Mouse (Mus musculus) heart, embryonic 16.5 days (tissue): ENCODE results near the gene Mpv17l. TPM values are rescaled to one million over a fixed set of nuclear protein-coding genes. Genes with fewer than 3 reads are reported as not detected.

ENCODE experiments used
- ATAC-seq: fragments of 200-750 bp; cut with Nextera tagmentation; replicated peaks from 2 replicates; pipeline ENCODE4 v1.8.0; 2017; ENCODE audit warnings: moderate number of reproducible peaks; ENCODE audit not compliant: insufficient read depth, low FRiP score; ENCODE audit errors: extremely low read depth
- H3K27ac ChIP-seq: fragments of 300-500 bp; sonication (generic); 2 replicates; pipeline ENCODE4 v1.5.1; 2014; ENCODE audit warnings: mild to moderate bottlenecking, low read length, control low read depth, moderate library complexity
- H3K27me3 ChIP-seq: fragments of 300-500 bp; sonication (generic); 2 replicates; pipeline ENCODE4 v1.6.1; 2014; ENCODE audit warnings: low read length, mixed read lengths; ENCODE audit not compliant: control insufficient read depth, insufficient read depth
- H3K36me3 ChIP-seq: fragments of 300-500 bp; sonication (generic); 2 replicates; pipeline ENCODE4 v1.6.1; 2014; ENCODE audit not compliant: control insufficient read depth, insufficient read depth
- H3K4me1 ChIP-seq: fragments of 300-500 bp; sonication (generic); 2 replicates; pipeline ENCODE4 v1.6.1; 2014; ENCODE audit warnings: low read length, mixed read lengths; ENCODE audit not compliant: control insufficient read depth, insufficient read depth
- H3K4me2 ChIP-seq: fragments of 300-500 bp; sonication (generic); 2 replicates; pipeline ENCODE4 v1.6.1; 2014; ENCODE audit warnings: low read depth, mild to moderate bottlenecking, control low read depth, low read length
- H3K4me3 ChIP-seq: fragments of 300-500 bp; sonication (generic); 2 replicates; pipeline ENCODE4 v1.5.1; 2014; ENCODE audit warnings: mild to moderate bottlenecking, control low read depth, low read length
- H3K9ac ChIP-seq: fragments of 300-500 bp; sonication (generic); 2 replicates; pipeline ENCODE4 v1.6.1; 2014; ENCODE audit warnings: low read length, control low read depth
- H3K9me3 ChIP-seq: fragments of 300-500 bp; sonication (generic); replicated peaks from 2 replicates; pipeline ENCODE4 v1.6.1; 2016; ENCODE audit warnings: low read length; ENCODE audit not compliant: control insufficient read depth
- WGBS: fragments of 180-500 bp; shearing (Covaris S2); extraction: QIAGEN DNeasy Blood & Tissue Kit; methylation state at CpG from one replicate; pipeline ENCODE4 v1.1.7; 2014; 5-methylcytosine and 5-hydroxymethylcytosine counted together
- polyA plus RNA-seq: library from polyadenylated mRNA; unstranded; fragments of >200 nt; fragmentation: Nextera tagmentation; extraction: Ambion mirVana; gene quantifications from 2 replicates; pipeline ENCODE4 v1.2.1, GENCODE M21; 2015

Gene Mpv17l
- polyA plus RNA-seq, 1 experiment from 2014 or later, result 2.3 TPM

GRCm38 (mm10) chr16:13892850-13893249 is 10.1 kb upstream of the Mpv17l start:
- no peak overlapping the region for H3K27ac ChIP-seq
- H3K9ac ChIP-seq, result no peak overlapping the region
- H3K4me2 ChIP-seq, result no peak overlapping the region
- no peaks in the 10 kb centered on the region for H3K9me3 ChIP-seq
- H3K36me3 ChIP-seq, result no peaks in the 10 kb centered on the region
- peaks cover 2% of the 10 kb centered on the region; the same call in 1 of the 2 replicates for H3K4me1 ChIP-seq
- ATAC-seq, result no peak
- H3K27me3 ChIP-seq, result no peaks in the 10 kb centered on the region
- no peak overlapping the region for H3K4me3 ChIP-seq

- H3K9me3 ChIP-seq, result no peaks in the 10 kb centered on the region
- H3K4me1 ChIP-seq, result peaks cover 2% of the 10 kb centered on the region; the same call in 1 of the 2 replicates
- no peaks in the 10 kb centered on the region for H3K36me3 ChIP-seq
- no peaks in the 10 kb centered on the region for H3K27me3 ChIP-seq
- H3K4me2 ChIP-seq, result no peak overlapping the region
- WGBS, result 82% methylated on average over 2 of the region's 2 CpGs
- H3K4me3 ChIP-seq, result no peak overlapping the region
- no peak overlapping the region for H3K9ac ChIP-seq
- ATAC-seq, result no peak
- no peak overlapping the region for H3K27ac ChIP-seq
Measured at GRCm38 (mm10) chr16:13894097-13894496, 8.9 kb upstream of the Mpv17l start.

DNA sequence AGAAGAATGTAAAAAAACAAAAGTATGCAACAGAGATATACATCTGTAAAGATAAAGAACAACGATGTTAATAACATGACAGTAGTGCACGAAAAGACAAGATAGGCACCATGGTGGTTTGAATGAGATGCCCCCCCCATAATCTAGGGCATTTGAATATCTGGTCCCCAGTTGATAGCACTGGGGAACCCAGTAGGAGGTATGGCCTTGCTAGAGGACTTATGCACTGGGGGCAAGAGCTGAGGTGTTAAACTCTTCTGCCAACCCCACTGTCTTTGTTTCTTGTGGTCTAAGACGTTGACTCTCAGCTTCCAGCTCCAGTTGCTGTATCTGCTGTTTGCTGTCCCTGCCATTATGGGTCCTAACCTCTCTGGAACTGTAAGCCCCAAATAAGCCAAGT is 7.2 kb upstream of the Mpv17l start:
- Histone ChIP-seq H3K4me1 (no peaks in the 10 kb centered on the region), H3K27ac (no peak overlapping the region), H3K9me3 (no peaks in the 10 kb centered on the region), H3K4me3 (no peak overlapping the region), H3K4me2 (no peak overlapping the region), H3K36me3 (no peaks in the 10 kb centered on the region), H3K9ac (no peak overlapping the region), H3K27me3 (no peaks in the 10 kb centered on the region)
- 87% methylated on average over 3 of the region's 3 CpGs for WGBS
- no peak for ATAC-seq

DNA sequence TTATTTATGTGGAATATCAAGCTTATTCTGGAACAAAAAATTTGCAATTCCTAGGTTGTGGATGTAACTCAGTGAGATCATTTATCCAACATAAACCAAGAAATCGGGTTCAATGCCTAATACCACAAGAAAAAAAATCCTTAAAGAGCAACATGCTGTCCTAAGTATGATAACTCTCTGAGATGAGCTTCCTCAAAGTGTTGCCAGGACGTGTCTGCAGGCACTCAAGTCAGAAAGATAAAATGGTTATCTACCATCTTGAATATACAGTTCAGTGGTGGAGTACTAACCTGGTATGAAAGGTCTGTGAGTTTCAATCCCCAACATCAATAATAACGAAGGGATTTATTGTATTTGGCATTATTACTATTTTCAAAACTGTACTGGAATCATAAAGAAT is 6.6 kb upstream of the Mpv17l start:
- H3K4me1 ChIP-seq, result no peaks in the 10 kb centered on the region
- no peak overlapping the region for H3K9ac ChIP-seq
- H3K36me3 ChIP-seq, result no peaks in the 10 kb centered on the region
- WGBS, result 73% methylated on average over 3 of the region's 3 CpGs
- no peak for ATAC-seq
- H3K27me3 ChIP-seq, result no peaks in the 10 kb centered on the region
- H3K4me3 ChIP-seq, result no peak overlapping the region
- no peak overlapping the region for H3K27ac ChIP-seq
- no peak overlapping the region for H3K4me2 ChIP-seq
- H3K9me3 ChIP-seq, result no peaks in the 10 kb centered on the region

DNA sequence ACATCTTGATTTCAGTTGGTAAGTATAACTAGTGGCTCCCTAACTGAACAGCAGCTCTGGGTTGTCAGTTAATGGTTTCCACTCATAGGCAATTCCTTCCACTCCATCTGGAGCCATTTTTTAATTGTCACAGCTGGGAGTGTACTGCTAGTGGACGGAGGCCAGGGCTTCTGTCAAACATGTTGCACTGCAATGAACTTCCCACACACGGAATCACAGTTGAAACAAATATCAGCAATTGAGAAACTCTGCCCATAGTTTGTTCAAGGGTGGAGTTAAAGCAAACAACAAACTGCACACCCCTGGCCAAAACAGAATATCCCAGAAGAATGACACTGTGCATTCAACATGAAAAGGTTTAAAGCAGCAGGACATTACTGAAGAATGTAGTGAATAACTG is 4.0 kb upstream of the Mpv17l start:
- H3K27ac ChIP-seq, result no peak overlapping the region
- 64% methylated on average over 2 of the region's 2 CpGs for WGBS
- no peak for ATAC-seq
- no peaks in the 10 kb centered on the region for H3K27me3 ChIP-seq
- no peaks in the 10 kb centered on the region for H3K9me3 ChIP-seq
- H3K4me1 ChIP-seq, result peaks cover 11% of the 10 kb centered on the region
- H3K36me3 ChIP-seq, result no peaks in the 10 kb centered on the region
- no peak overlapping the region for H3K4me3 ChIP-seq
- H3K4me2 ChIP-seq, result no peak overlapping the region
- no peak overlapping the region for H3K9ac ChIP-seq

DNA sequence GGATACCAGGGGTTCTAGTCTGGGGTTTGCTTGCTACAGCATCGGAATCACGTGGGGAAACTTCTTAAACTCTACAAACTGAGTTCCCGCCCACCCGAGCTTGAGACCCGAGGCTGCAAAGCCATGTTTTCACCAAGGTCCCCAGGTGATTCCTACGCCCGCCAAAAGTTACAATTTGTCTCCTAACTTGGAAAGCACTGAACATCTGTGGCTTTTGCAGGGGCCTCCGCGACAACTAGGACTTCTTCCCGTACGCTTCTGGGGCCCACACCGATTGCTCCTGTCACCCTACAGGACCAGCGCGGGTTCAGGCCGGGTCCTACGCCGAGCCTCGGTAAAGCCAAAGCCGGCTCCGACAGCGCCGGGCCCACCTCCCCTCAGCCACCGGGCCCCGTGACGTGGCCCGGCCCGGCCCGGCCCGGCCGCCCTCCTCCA is 547 bp upstream of the Mpv17l start:
- Histone ChIP-seq H3K4me3 (peak overlapping the region; percentile 78), H3K4me1 (peaks cover 11% of the 10 kb centered on the region), H3K27me3 (no peaks in the 10 kb centered on the region), H3K9me3 (no peaks in the 10 kb centered on the region), H3K27ac (peak overlapping the region; percentile 84), H3K4me2 (peak overlapping the region; percentile 68), H3K36me3 (no peaks in the 10 kb centered on the region), H3K9ac (peak overlapping the region; percentile 92)
- WGBS, result under 1% methylated on average over 30 of the region's 30 CpGs
- ATAC-seq, result no peak; the same call in 1 of the 2 replicates

DNA sequence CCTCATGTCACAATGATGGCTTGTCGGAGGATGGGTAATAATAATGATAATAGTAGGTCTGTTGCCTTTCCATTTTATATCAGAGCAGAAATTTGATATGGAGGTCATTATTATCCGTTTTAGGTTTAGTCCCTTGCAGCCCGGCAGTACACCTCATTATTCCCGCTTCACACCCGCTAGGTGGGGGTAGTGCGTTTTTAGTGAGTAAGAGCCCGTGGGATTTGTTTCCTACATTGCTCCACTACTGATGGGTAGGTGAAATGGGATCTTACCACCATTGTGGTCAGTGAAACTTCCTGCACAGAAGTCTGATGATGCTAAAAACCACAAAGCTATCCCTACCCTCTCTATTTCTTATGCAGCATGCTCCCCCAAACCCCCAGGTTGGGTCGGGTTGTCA is 527 bp downstream of the Mpv17l start:
- Histone ChIP-seq H3K27me3 (no peaks in the 10 kb centered on the region), H3K4me2 (peak overlapping the region; percentile 74), H3K9ac (peak overlapping the region; percentile 92), H3K9me3 (no peaks in the 10 kb centered on the region), H3K4me1 (peaks cover 11% of the 10 kb centered on the region), H3K4me3 (peak overlapping the region; percentile 78), H3K27ac (peak overlapping the region; percentile 84), H3K36me3 (no peaks in the 10 kb centered on the region)
- ATAC-seq, result peak; percentile 81
- 6% methylated on average over 8 of the region's 8 CpGs for WGBS

- H3K4me2 ChIP-seq, result no peak overlapping the region
- H3K36me3 ChIP-seq, result no peaks in the 10 kb centered on the region
- WGBS, result 81% methylated on average over 3 of the region's 3 CpGs
- peaks cover 4% of the 10 kb centered on the region; the same call in 1 of the 2 replicates for H3K4me1 ChIP-seq
- no peak overlapping the region for H3K4me3 ChIP-seq
- no peaks in the 10 kb centered on the region for H3K9me3 ChIP-seq
- ATAC-seq, result no peak
- no peak overlapping the region for H3K9ac ChIP-seq
- no peaks in the 10 kb centered on the region for H3K27me3 ChIP-seq
- H3K27ac ChIP-seq, result no peak overlapping the region
Measured at GRCm38 (mm10) chr16:13907297-13907696, 4.3 kb downstream of the Mpv17l start.

GRCm38 (mm10) chr16:13920093-13920492 is 17.1 kb downstream of the Mpv17l start:
- Histone ChIP-seq H3K4me1 (no peaks in the 10 kb centered on the region), H3K4me3 (no peak overlapping the region), H3K4me2 (no peak overlapping the region), H3K9ac (no peak overlapping the region), H3K27me3 (no peaks in the 10 kb centered on the region), H3K36me3 (no peaks in the 10 kb centered on the region), H3K9me3 (no peaks in the 10 kb centered on the region), H3K27ac (no peak overlapping the region)
- no peak for ATAC-seq
- WGBS, result 92% methylated on average over 5 of the region's 5 CpGs

DNA sequence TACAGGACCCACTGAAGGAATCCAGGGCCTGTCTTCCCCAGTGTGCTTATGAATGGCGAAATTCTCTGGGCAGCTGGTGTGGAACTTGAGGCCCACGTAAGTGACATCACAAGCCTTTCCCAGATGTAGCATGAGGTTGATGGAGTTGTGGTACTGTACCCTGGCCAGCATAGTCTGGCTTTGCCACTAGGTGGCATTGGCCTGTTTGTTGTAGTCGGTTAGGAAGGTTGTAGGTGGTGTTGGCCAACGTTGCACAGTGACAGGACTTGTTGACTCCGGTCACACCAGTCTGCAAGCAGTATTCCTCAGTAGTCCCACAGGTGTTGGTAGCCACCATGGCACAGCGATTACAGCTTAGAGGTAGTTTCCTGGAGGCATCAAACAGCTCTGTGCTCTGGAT is 18.1 kb downstream of the Mpv17l start:
- whole genome bisulfite sequencing, result 86% methylated on average over 6 of the region's 6 CpGs
- no peak for ATAC-seq

More for the DNA sequence above, 18.1 kb downstream of the Mpv17l start:
- Histone ChIP-seq H3K4me1 (no peaks in the 10 kb centered on the region), H3K36me3 (no peaks in the 10 kb centered on the region), H3K27ac (no peak overlapping the region), H3K9ac (no peak overlapping the region), H3K4me2 (no peak overlapping the region), H3K4me3 (no peak overlapping the region), H3K27me3 (no peaks in the 10 kb centered on the region), H3K9me3 (no peaks in the 10 kb centered on the region)
